Mouse (Mus musculus) lung, postnatal 10 days (tissue): ENCODE measurements around the gene Pogz.

Experiments used
- DNase-seq: peaks from one replicate; pipeline ENCODE4 v3.0.0; 2021

Gene Pogz

DNA sequence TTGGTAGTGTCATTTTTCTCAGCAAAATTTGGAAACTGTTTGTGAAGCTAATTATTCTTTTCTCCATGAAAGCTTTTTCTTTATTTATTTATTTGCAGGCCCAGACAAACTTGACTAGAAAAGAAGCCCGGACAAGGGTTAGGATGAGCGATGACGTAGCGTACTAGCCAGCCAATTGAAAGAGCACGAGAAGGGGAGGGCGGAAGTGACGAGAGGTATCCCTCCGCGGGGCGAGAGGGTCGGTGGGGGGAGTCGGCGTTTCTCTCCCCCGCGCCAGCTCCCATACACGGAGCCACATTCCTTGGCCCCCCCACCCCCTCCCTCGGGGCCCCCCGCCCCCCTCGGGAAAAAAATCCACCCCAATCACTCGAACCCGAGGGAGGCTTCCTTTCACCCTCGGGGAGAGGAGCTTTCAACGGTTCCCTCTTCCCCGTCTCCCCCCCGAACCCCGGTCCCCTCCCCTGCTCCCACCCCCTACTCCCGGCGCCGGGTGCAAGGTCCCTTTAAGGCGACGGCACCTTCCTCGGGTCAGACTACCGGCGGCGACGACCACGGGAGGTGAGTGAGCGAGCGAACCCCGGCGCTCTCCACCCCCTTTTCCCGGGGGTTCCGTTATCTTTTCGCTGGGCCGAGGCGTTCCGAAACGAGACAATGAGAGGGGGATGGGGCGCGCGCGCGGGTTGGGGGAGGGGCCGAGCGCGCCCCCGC is at the start of gene Pogz:
Gene Pogz (plus strand): TSS at position 385 of the 708 bp plus-strand sequence.
- DNase-seq: peak; percentile 99

GRCm38 (mm10) chr3:94789071-94789470 is 48.3 kb upstream of the Pogz start:
- DNase-seq: no peak

DNA sequence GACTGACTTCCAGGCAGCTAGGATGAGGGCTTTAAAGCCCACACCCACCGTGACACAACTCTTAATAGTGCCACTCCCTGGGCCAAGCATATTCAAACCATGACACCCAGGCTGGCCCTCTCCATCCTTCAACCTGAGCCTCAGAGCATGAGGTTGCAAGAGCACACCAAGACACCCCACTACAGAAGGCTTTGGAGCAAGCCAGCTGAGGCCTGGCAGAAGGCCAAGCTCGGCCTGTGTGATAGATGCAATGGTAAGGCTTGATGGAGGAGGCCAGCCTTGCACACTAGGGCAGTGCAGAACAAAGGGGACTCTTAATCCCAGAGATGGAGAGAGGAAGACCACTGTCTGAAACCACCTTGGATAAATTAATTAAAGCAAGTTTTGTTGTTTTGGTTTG is 47.9 kb upstream of the Pogz start:
- DNase-seq: peak; percentile 24

- DNase-seq: no peak
Measured at GRCm38 (mm10) chr3:94792258-94792657, 45.1 kb upstream of the Pogz start.

GRCm38 (mm10) chr3:94793672-94794071 is 43.7 kb upstream of the Pogz start:
- no peak for DNase-seq

DNA sequence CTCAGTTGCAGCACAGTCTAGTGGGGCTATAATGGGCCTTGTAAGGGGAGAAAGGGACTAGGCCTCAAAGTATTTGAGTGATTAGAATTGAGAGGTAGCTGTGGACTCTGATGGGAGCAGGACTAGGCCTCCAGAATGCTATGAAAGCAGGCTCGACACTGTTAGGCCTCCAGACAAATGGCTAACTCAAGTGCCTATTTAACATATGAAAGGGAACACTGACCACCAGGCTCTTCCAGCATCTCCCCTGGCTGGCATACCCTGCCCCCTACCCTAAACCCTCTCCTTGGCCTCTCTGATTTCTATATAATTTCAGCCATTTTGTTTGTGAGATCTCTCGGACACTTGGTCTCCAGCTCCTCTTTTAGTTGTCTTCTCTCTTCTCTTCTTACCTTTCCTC is 43.0 kb upstream of the Pogz start:
- DNase-seq: no peak

- no peak for DNase-seq
Measured at GRCm38 (mm10) chr3:94795596-94796140, 41.7 kb upstream of the Pogz start.

- DNase-seq: no peak
Measured at GRCm38 (mm10) chr3:94796181-94796580, 41.2 kb upstream of the Pogz start.

DNA sequence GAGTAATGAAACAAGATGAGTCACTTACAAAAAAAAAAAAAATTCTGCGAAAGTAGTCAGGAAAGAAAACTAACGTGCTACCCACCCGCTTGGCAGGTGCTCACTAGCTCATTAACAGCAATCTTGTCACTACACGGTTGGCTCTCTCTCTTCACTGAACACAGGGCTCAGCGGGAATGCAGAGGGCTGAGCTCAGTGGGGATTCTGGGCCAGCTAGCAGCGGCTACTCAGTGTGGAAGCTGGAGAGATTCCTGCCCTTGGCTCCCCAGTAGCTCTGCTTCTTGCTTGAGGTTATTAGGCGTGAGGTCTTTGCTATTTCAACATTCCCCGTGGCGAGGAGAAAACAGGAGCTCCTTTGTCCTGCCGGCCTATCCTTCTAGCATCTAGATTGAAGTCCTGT is 33.2 kb upstream of the Pogz start:
- DNase-seq: no peak

- no peak for DNase-seq
Measured at GRCm38 (mm10) chr3:94804976-94805375, 32.4 kb upstream of the Pogz start.

GRCm38 (mm10) chr3:94808296-94808695 is 29.1 kb upstream of the Pogz start:
- DNase-seq: no peak

DNA sequence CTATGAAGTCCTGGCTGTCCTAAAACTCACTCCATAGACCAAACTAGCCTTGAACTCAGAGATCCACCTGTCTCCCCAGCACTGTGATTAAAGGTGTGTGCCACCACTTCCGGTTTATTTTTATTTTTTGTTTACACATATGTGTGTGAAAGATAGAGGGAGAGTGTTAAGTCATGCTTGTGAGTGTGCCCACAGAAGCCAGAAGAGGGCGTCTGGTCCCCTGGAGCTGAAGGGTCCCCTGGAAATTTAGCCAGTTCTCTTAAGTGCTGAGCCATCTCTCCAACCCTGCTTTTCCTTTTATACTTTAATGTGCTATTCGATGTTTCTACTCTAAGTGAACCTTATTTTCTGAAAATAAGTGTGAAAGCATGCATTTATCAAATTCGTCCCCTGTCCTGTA is 25.7 kb upstream of the Pogz start:
- DNase-seq: peak; percentile 54

DNA sequence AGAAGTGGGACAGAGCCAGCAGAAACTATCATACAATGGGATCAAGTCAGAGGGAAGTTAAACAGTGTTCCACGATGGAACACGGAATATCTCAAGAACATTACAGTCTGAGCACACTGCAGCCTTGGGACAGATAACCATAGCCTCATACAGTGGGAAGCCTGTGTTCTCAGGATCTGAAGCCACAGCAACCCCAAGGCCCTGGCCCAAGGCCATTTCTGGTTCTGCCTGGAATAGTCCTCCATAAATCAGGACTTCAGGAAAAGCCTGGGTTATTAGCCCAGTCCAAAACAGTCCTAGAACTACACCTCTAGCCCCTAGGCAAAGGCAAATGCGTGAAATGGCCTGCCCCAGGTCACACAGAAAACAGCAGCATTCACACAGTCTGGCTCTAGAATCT is 23.7 kb upstream of the Pogz start:
- DNase-seq: no peak

- no peak for DNase-seq
Measured at GRCm38 (mm10) chr3:94814063-94814462, 23.3 kb upstream of the Pogz start.

DNA sequence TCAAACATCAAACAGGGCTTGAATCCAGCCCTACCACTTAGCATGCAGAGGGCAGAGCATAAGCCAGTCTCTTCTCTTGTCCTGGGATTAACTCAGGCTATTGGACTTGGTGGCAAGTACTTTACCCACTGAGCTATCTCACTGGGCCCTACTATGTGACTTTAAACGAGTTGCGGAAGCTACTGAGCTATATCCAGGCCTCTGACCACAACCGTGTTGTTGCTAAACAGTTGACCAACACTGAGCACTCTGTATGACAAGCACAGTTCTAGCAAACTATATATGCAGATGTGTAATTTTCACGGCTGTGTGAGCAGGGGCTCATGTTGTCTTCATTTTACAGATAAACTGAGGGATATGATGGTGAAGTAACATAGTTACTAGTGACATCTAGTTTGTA is 22.7 kb upstream of the Pogz start:
- DNase-seq: no peak

GRCm38 (mm10) chr3:94815603-94816002 is 21.8 kb upstream of the Pogz start:
- DNase-seq: no peak

DNA sequence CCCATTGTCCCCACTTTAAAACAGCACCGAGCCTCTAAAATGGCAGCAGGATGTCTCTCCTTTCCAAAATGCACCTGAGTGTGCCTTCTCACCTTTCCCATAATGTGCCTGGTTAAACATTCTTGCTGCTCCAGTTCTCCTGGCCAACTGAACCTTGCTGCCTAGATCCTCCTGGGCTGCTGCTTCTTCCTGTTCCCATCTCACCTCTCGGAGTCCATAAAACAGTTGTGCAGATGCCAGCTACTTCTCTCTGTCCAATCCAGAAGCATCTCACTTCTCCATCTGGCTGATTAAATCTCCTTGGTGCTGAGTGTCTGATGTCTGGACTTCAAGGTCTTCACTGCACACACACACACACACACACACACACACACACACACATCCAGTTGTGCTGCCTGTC is 19.6 kb upstream of the Pogz start:
- DNase-seq: no peak

- DNase-seq: no peak
Measured at GRCm38 (mm10) chr3:94819452-94820425, 17.6 kb upstream of the Pogz start.

DNA sequence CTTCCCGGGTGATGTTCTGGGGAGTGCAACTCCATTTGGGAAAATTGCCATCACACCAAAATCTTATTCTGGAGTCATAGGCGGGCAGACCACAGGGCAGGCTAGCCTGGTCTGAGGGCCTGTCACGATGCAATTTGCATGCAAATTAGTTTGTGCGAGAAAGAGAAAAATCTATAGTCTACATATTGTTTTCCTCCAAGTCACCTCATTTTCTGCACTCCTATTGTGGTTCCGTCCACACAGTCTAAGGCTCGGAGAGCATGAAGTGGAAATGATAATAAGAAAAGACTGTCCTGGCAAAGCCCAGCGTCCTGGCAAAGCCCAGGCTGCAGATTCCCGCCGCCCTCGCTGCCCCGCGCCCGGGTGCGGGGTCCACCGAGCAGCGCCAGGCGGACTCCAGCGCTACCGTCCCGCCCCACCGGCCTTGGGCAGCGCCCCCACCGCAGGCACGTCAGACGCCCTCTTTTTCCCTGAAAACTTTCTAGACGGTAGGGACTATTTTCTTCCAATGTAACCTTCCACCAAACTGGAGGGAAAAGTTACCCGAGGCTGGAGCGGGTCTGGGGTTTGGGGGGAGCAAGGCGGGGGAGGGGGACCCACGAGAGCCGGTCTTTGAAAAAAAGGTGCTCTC is 16.2 kb upstream of the Pogz start:
- DNase-seq: peak; percentile 66

GRCm38 (mm10) chr3:94822082-94822481 is 15.3 kb upstream of the Pogz start:
- DNase-seq: no peak

- DNase-seq: no peak
Measured at GRCm38 (mm10) chr3:94824110-94824509, 13.3 kb upstream of the Pogz start.

- no peak for DNase-seq
Measured at GRCm38 (mm10) chr3:94832100-94832499, 5.3 kb upstream of the Pogz start.

DNA sequence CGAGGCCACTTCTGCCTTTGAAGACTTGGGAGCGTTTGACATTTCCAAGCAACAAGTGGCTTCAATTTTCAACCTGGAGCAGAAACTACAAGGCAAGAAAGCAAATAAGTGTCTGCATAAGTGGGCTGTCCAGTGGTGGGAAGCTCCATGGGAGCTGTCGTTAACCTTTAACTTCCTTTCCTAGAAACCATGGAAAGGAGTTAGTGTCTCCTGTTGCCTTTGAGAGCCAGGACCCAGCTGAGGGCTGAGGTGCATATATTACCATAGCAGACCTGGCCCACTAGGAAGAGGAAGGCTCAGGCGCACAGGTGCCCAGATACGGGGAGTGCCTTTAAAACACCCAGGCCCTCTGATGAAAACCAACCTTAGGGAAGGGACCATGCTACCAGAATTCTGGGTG is 4.7 kb upstream of the Pogz start:
- no peak for DNase-seq
